Comparison of ENCODE assay signal across 8 mouse cellular contexts in genomic region chr17:46783222-46783565, GRCm38 (mm10). TPM values are rescaled to one million over a fixed set of nuclear protein-coding genes. Genes with fewer than 3 reads are reported as not detected.
DNase-seq lines count a peak whose midpoint lies in the region; ATAC-seq and TF ChIP-seq lines count a peak whose summit lies in the region.

No protein-coding gene starts in this region.

- DNase-seq in kidney, postnatal 36 days = no peak
- DNase-seq in frontal cortex, adult 2 months (ENCODE audit: extremely low spot score in 1 of 2, low spot score in 1 of 2) = no peak
- no peak for DNase-seq in cerebellum, postnatal 4 days (ENCODE audit: low spot score in 2 of 2)
- no peak for DNase-seq in Muller cell, postnatal 12 days (ENCODE audit: inconsistent ontology term)

- no peak for TF ChIP-seq CTCF in cortical plate, adult 2 months (IDR thresholded peaks at IDR 0.05; ENCODE audit: extremely low read depth, insufficient read depth, low read length)

- H3K36me3 ChIP-seq in kidney, embryonic 14.5 days (ENCODE audit: control insufficient read depth, insufficient read depth, low read length) = peaks cover 24% of the 10 kb centered on the region
- H3K36me3 ChIP-seq in hindbrain, embryonic 16.5 days (ENCODE audit: control insufficient read depth, insufficient read depth, low read length) = peaks cover 16% of the 10 kb centered on the region
- peaks cover 22% of the 10 kb centered on the region; the same call in 1 of the 2 replicates for H3K36me3 ChIP-seq in midbrain, embryonic 15.5 days (replicated peaks)

- H3K9me3 ChIP-seq in kidney, embryonic 14.5 days (ENCODE audit: control insufficient read depth, low read length) = no peaks in the 10 kb centered on the region
- no peaks in the 10 kb centered on the region for H3K9me3 ChIP-seq in hindbrain, embryonic 16.5 days (ENCODE audit: control insufficient read depth, low read length)
- no peaks in the 10 kb centered on the region for H3K9me3 ChIP-seq in midbrain, embryonic 15.5 days

- H3K27ac ChIP-seq in kidney, embryonic 14.5 days (ENCODE audit: low read depth, low read length) = peak overlapping the region; percentile 51; the same call in 1 of the 2 replicates
- no peak overlapping the region for H3K27ac ChIP-seq in cortical plate, adult 2 months (ENCODE audit: insufficient read depth, low read length)
- peak overlapping the region; percentile 88 for H3K27ac ChIP-seq in hindbrain, embryonic 16.5 days (ENCODE audit: low read depth, low read length)
- 0 out of 2 replicates have a peak overlapping the region, but pooled peaks have one; percentile 90 for H3K27ac ChIP-seq in midbrain, embryonic 15.5 days

- no peak for TF ChIP-seq POLR2A in cortical plate, adult 2 months (IDR thresholded peaks at IDR 0.05; ENCODE audit: extremely low read depth, insufficient read depth, low read length)

- peak; percentile 18 for ATAC-seq in kidney, embryonic 14.5 days (ENCODE audit: low FRiP score, low TSS enrichment)
- peak; percentile 15; the same call in 1 of the 2 replicates for ATAC-seq in hindbrain, embryonic 16.5 days
- no peak; the same call in 1 of the 2 replicates for ATAC-seq in midbrain, embryonic 15.5 days (replicated peaks)

- peak overlapping the region; percentile 63 for H3K4me2 ChIP-seq in kidney, embryonic 14.5 days (replicated peaks; ENCODE audit: low read depth, low read length)
- peak overlapping the region; percentile 68 for H3K4me2 ChIP-seq in hindbrain, embryonic 16.5 days (ENCODE audit: low read length)
- H3K4me2 ChIP-seq in midbrain, embryonic 15.5 days = peak overlapping the region; percentile 74

- H3K9ac ChIP-seq in kidney, embryonic 14.5 days (ENCODE audit: low read depth, low read length) = no peak overlapping the region; the same call in 1 of the 2 replicates
- no peak overlapping the region for H3K9ac ChIP-seq in hindbrain, embryonic 16.5 days (ENCODE audit: low read depth, low read length)
- H3K9ac ChIP-seq in midbrain, embryonic 15.5 days = no peak overlapping the region

- no peaks in the 10 kb centered on the region for H3K27me3 ChIP-seq in kidney, embryonic 14.5 days (ENCODE audit: control insufficient read depth, insufficient read depth, low read length)
- H3K27me3 ChIP-seq in hindbrain, embryonic 16.5 days (replicated peaks; ENCODE audit: control insufficient read depth, insufficient read depth, low read length) = no peaks in the 10 kb centered on the region
- H3K27me3 ChIP-seq in midbrain, embryonic 15.5 days (replicated peaks) = no peaks in the 10 kb centered on the region

- WGBS in kidney, embryonic 14.5 days = 76% methylated on average over 2 of the region's 2 CpGs
- 86% methylated on average over 2 of the region's 2 CpGs for WGBS in hindbrain, embryonic 16.5 days
- WGBS in midbrain, embryonic 15.5 days = 77% methylated on average over 2 of the region's 2 CpGs

- H3K4me3 ChIP-seq in kidney, embryonic 14.5 days (ENCODE audit: low read length) = peak overlapping the region; percentile 60
- peak overlapping the region; percentile 68; the same call in 1 of the 2 replicates for H3K4me3 ChIP-seq in cortical plate, adult 2 months (ENCODE audit: insufficient read depth, low read length)
- H3K4me3 ChIP-seq in hindbrain, embryonic 16.5 days (ENCODE audit: low read length) = peak overlapping the region; percentile 62
- peak overlapping the region; percentile 76 for H3K4me3 ChIP-seq in midbrain, embryonic 15.5 days

- H3K4me1 ChIP-seq in kidney, embryonic 14.5 days (ENCODE audit: control insufficient read depth, insufficient read depth, low read length) = 0 out of 2 replicates have a peak, but pooled peaks cover 6% of the 10 kb centered on the region
- H3K4me1 ChIP-seq in cortical plate, adult 2 months (ENCODE audit: control insufficient read depth, insufficient read depth, low read length) = no peaks in the 10 kb centered on the region
- H3K4me1 ChIP-seq in hindbrain, embryonic 16.5 days (ENCODE audit: control insufficient read depth, insufficient read depth, low read depth, low read length) = peaks cover 9% of the 10 kb centered on the region
- peaks cover 18% of the 10 kb centered on the region for H3K4me1 ChIP-seq in midbrain, embryonic 15.5 days

RNA-seq across cellular contexts. Expression of gene Rpl7l1, which starts 0.7 kb away (rescaled TPM):
- 139 and 164 TPM in 2 replicates for polyA plus RNA-seq in kidney, embryonic 14.5 days (2014; fragmentation: Nextera tagmentation; extraction: Ambion mirVana)
- polyA plus RNA-seq in cortical plate, adult 2 months (2012; rRNA removed) = 43.6 and 48.0 TPM in 2 replicates
- polyA plus RNA-seq in hindbrain, embryonic 16.5 days (2015; fragmentation: Nextera tagmentation; extraction: Ambion mirVana) = 75.5 and 80.4 TPM in 2 replicates
- 80.6 and 83.1 TPM in 2 replicates for polyA plus RNA-seq in midbrain, embryonic 15.5 days (2015; fragmentation: Nextera tagmentation; extraction: Ambion mirVana)
- polyA plus RNA-seq in frontal cortex, adult 2 months (2012; rRNA removed) = 37.8 and 46.0 TPM in 2 replicates

RNA-seq across cellular contexts. Expression of gene 2310039H08Rik, which starts 10.8 kb away (rescaled TPM):
- 73.6 and 92.5 TPM in 2 replicates for polyA plus RNA-seq in kidney, embryonic 14.5 days (2014; fragmentation: Nextera tagmentation; extraction: Ambion mirVana)
- polyA plus RNA-seq in cortical plate, adult 2 months (2012; rRNA removed) = 18.6 and 20.5 TPM in 2 replicates
- polyA plus RNA-seq in hindbrain, embryonic 16.5 days (2015; fragmentation: Nextera tagmentation; extraction: Ambion mirVana) = 49.8 and 57.2 TPM in 2 replicates
- 51.3 and 54.9 TPM in 2 replicates for polyA plus RNA-seq in midbrain, embryonic 15.5 days (2015; fragmentation: Nextera tagmentation; extraction: Ambion mirVana)
- polyA plus RNA-seq in frontal cortex, adult 2 months (2012; rRNA removed) = 23.6 and 27.1 TPM in 2 replicates

RNA-seq across cellular contexts. Expression of gene Ptcra, which starts 19.7 kb away (rescaled TPM):
- 0.38 and 0.56 TPM in 2 replicates for polyA plus RNA-seq in kidney, embryonic 14.5 days (2014; fragmentation: Nextera tagmentation; extraction: Ambion mirVana)
- 0.50 and 0.68 TPM in 2 replicates for polyA plus RNA-seq in cortical plate, adult 2 months (2012; rRNA removed)
- polyA plus RNA-seq in hindbrain, embryonic 16.5 days (2015; fragmentation: Nextera tagmentation; extraction: Ambion mirVana) = 0.16 TPM in 1 of 2 replicates, not detected in the other
- 0.18 and 0.39 TPM in 2 replicates for polyA plus RNA-seq in midbrain, embryonic 15.5 days (2015; fragmentation: Nextera tagmentation; extraction: Ambion mirVana)
- 0.36 and 0.88 TPM in 2 replicates for polyA plus RNA-seq in frontal cortex, adult 2 months (2012; rRNA removed)

RNA-seq across cellular contexts. Expression of gene Cnpy3, which starts 31.2 kb away (rescaled TPM):
- 61.7 and 71.5 TPM in 2 replicates for polyA plus RNA-seq in kidney, embryonic 14.5 days (2014; fragmentation: Nextera tagmentation; extraction: Ambion mirVana)
- 93.6 and 95.9 TPM in 2 replicates for polyA plus RNA-seq in cortical plate, adult 2 months (2012; rRNA removed)
- 71.4 and 78.0 TPM in 2 replicates for polyA plus RNA-seq in hindbrain, embryonic 16.5 days (2015; fragmentation: Nextera tagmentation; extraction: Ambion mirVana)
- polyA plus RNA-seq in midbrain, embryonic 15.5 days (2015; fragmentation: Nextera tagmentation; extraction: Ambion mirVana) = 67.1 and 68.2 TPM in 2 replicates
- 86.0 and 88.3 TPM in 2 replicates for polyA plus RNA-seq in frontal cortex, adult 2 months (2012; rRNA removed)

RNA-seq across cellular contexts. Expression of gene Gnmt, which starts 54.2 kb away (rescaled TPM):
- 0.43 and 1.0 TPM in 2 replicates for polyA plus RNA-seq in kidney, embryonic 14.5 days (2014; fragmentation: Nextera tagmentation; extraction: Ambion mirVana)
- 1.3 and 1.8 TPM in 2 replicates for polyA plus RNA-seq in cortical plate, adult 2 months (2012; rRNA removed)
- 1.1 and 1.7 TPM in 2 replicates for polyA plus RNA-seq in hindbrain, embryonic 16.5 days (2015; fragmentation: Nextera tagmentation; extraction: Ambion mirVana)
- polyA plus RNA-seq in midbrain, embryonic 15.5 days (2015; fragmentation: Nextera tagmentation; extraction: Ambion mirVana) = 0.65 and 1.3 TPM in 2 replicates
- 1.8 and 2.2 TPM in 2 replicates for polyA plus RNA-seq in frontal cortex, adult 2 months (2012; rRNA removed)
